Mouse (Mus musculus): ENCODE data around the gene Nlgn2.
A peak's percentile ranks its signal among the peaks of the same experiment; 100 is the strongest.

The Nlgn2 gene

GRCm38 (mm10) chr11:69822080-69822479 lies 15.5 kb downstream of the Nlgn2 start, which contains the start of gene Spem1:
Gene Spem1 (minus strand): TSS chr11:69822180.
- no peak for DNase-seq (ENCODE audit: low spot score)

GRCm38 (mm10) chr11:69818871-69819270 lies 18.7 kb downstream of the Nlgn2 start:
- no peak for DNase-seq (ENCODE audit: low spot score)

- DNase-seq (ENCODE audit: low spot score) = no peak
These were observed 19.2 kb downstream of the Nlgn2 start, which contains the start of gene Spem2 for GRCm38 (mm10) chr11:69818365-69818764. Gene Spem2 (minus strand): TSS chr11:69818465.

- no peak for DNase-seq (ENCODE audit: low spot score)
These were observed 21.1 kb downstream of the Nlgn2 start for GRCm38 (mm10) chr11:69816520-69816919.

- DNase-seq (ENCODE audit: low spot score) = no peak
These were observed 22.4 kb downstream of the Nlgn2 start, which contains the start of gene Gm39566 for GRCm38 (mm10) chr11:69815155-69815554. Gene Gm39566 (minus strand): TSS chr11:69815298.

- DNase-seq (ENCODE audit: low spot score) = no peak
These were observed 27.3 kb downstream of the Nlgn2 start for GRCm38 (mm10) chr11:69810280-69810679.

GRCm38 (mm10) chr11:69807641-69808040 lies 29.9 kb downstream of the Nlgn2 start:
- DNase-seq (ENCODE audit: low spot score) = no peak

- DNase-seq (ENCODE audit: low spot score) = no peak
These were observed 31.2 kb downstream of the Nlgn2 start for GRCm38 (mm10) chr11:69806378-69806777.

- DNase-seq (ENCODE audit: low spot score) = no peak
These were observed 32.3 kb downstream of the Nlgn2 start, which contains the start of gene Tmem102 for GRCm38 (mm10) chr11:69804972-69805909. Gene Tmem102 (minus strand): TSS chr11:69805624.

GRCm38 (mm10) chr11:69804652-69804940 lies 33.0 kb downstream of the Nlgn2 start:
- no peak for DNase-seq (ENCODE audit: low spot score)

- peak; percentile 73 for DNase-seq (ENCODE audit: low spot score)
These were observed 33.6 kb downstream of the Nlgn2 start for GRCm38 (mm10) chr11:69803786-69804651.

GRCm38 (mm10) chr11:69803328-69803727 lies 34.3 kb downstream of the Nlgn2 start:
- DNase-seq (ENCODE audit: low spot score) = no peak

GRCm38 (mm10) chr11:69802648-69803105 lies 34.9 kb downstream of the Nlgn2 start:
- peak; percentile 57 for DNase-seq (ENCODE audit: low spot score)

GRCm38 (mm10) chr11:69801379-69801977 lies 36.1 kb downstream of the Nlgn2 start, which contains the start of gene Fgf11:
Gene Fgf11 (minus strand): TSS chr11:69801857.
- DNase-seq (ENCODE audit: low spot score) = no peak

GRCm38 (mm10) chr11:69800392-69801197 lies 37.0 kb downstream of the Nlgn2 start:
- no peak for DNase-seq (ENCODE audit: low spot score)

GRCm38 (mm10) chr11:69800138-69800391 lies 37.5 kb downstream of the Nlgn2 start:
- DNase-seq (ENCODE audit: low spot score) = no peak

GRCm38 (mm10) chr11:69799394-69800137 lies 38.0 kb downstream of the Nlgn2 start:
- DNase-seq (ENCODE audit: low spot score) = no peak

GRCm38 (mm10) chr11:69797924-69798323 lies 39.7 kb downstream of the Nlgn2 start:
- DNase-seq (ENCODE audit: low spot score) = no peak

GRCm38 (mm10) chr11:69795983-69796435 lies 41.6 kb downstream of the Nlgn2 start:
- DNase-seq (ENCODE audit: low spot score) = no peak

- peak; percentile 92 for DNase-seq (ENCODE audit: low spot score)
These were observed 42.2 kb downstream of the Nlgn2 start, which contains the start of gene Chrnb1 for GRCm38 (mm10) chr11:69795168-69795982. Gene Chrnb1 (minus strand): TSS chr11:69795943.
